Mouse (Mus musculus) heart, postnatal 0 days (tissue): ENCODE data around the gene Adra1b. TPM values are rescaled to one million over a fixed set of nuclear protein-coding genes. Genes with fewer than 3 reads are reported as not detected.
A peak's percentile ranks its signal among the peaks of the same experiment; 100 is the strongest.

Source experiments
- ATAC-seq: fragments of 200-750 bp; cut with Nextera tagmentation; 2 replicates; pipeline ENCODE4 v1.8.0; 2017; ENCODE audit warnings: low read depth, moderate number of reproducible peaks, moderate library complexity; ENCODE audit not compliant: insufficient read depth
- DNase-seq: peaks from one replicate; pipeline ENCODE4 v3.0.0-alpha.2; 2016; ENCODE audit warnings: low spot score
- H3K27ac ChIP-seq: fragments of 300-500 bp; sonication (generic); 2 replicates; pipeline ENCODE4 v1.5.1; 2014; ENCODE audit warnings: low read depth, mild to moderate bottlenecking
- H3K27me3 ChIP-seq: fragments of 300-500 bp; sonication (generic); 2 replicates; pipeline ENCODE4 v1.6.1; 2014; ENCODE audit warnings: low read length, mixed read lengths; ENCODE audit not compliant: control insufficient read depth, insufficient read depth
- H3K36me3 ChIP-seq: fragments of 300-500 bp; sonication (generic); replicated peaks from 2 replicates; pipeline ENCODE4 v1.6.1; 2014; ENCODE audit warnings: low read length, mixed read lengths; ENCODE audit not compliant: control insufficient read depth, insufficient read depth
- H3K4me1 ChIP-seq: fragments of 300-500 bp; sonication (generic); 2 replicates; pipeline ENCODE4 v1.6.1; 2014; ENCODE audit warnings: antibody characterized with exemption; ENCODE audit not compliant: control insufficient read depth, insufficient read depth
- H3K4me2 ChIP-seq: fragments of 300-500 bp; sonication (generic); 2 replicates; pipeline ENCODE4 v1.6.1; 2014; ENCODE audit warnings: low read depth, mild to moderate bottlenecking, low read length, moderate library complexity
- H3K4me3 ChIP-seq: fragments of 300-500 bp; sonication (generic); 2 replicates; pipeline ENCODE4 v1.5.1; 2014; ENCODE audit warnings: low read depth, low read length
- H3K9ac ChIP-seq: fragments of 300-500 bp; sonication (generic); replicated peaks from 2 replicates; pipeline ENCODE4 v1.6.1; 2014; ENCODE audit warnings: low read depth, low read length, mixed read lengths
- H3K9me3 ChIP-seq: fragments of 300-500 bp; sonication (generic); replicated peaks from 2 replicates; pipeline ENCODE4 v1.6.1; 2016; ENCODE audit warnings: low read length; ENCODE audit not compliant: control insufficient read depth
- CTCF ChIP-seq: IDR thresholded peaks from 2 replicates; pipeline ENCODE4 v1.5.1; 2016; ENCODE audit warnings: antibody characterized with exemption, control low read depth, low read depth
- EP300 ChIP-seq: IDR thresholded peaks from 2 replicates; pipeline ENCODE4 v1.6.1; 2016; ENCODE audit warnings: antibody characterized with exemption, low read depth
- WGBS: fragments of 180-500 bp; shearing (Covaris S2); extraction: QIAGEN DNeasy Blood & Tissue Kit; methylation state at CpG from one replicate; pipeline ENCODE4 v1.1.7; 2014; 5-methylcytosine and 5-hydroxymethylcytosine counted together
- polyA plus RNA-seq: library from polyadenylated mRNA; unstranded; fragments of >200 nt; fragmentation: Nextera tagmentation; extraction: Ambion mirVana; gene quantifications from 2 replicates; pipeline ENCODE4 v1.2.1, GENCODE M21; 2015
- total RNA-seq: library from RNA; depleted of rRNA; stranded (reverse); fragments of >200 nt; gene quantifications from 2 replicates; pipeline ENCODE4 v1.2.3, GENCODE M21; 2014; ENCODE audit warnings: low replicate concordance

Adra1b gene
- total and polyA plus RNA-seq, 2 experiments from 2014 or later = 24.5 to 56.4 TPM

DNA sequence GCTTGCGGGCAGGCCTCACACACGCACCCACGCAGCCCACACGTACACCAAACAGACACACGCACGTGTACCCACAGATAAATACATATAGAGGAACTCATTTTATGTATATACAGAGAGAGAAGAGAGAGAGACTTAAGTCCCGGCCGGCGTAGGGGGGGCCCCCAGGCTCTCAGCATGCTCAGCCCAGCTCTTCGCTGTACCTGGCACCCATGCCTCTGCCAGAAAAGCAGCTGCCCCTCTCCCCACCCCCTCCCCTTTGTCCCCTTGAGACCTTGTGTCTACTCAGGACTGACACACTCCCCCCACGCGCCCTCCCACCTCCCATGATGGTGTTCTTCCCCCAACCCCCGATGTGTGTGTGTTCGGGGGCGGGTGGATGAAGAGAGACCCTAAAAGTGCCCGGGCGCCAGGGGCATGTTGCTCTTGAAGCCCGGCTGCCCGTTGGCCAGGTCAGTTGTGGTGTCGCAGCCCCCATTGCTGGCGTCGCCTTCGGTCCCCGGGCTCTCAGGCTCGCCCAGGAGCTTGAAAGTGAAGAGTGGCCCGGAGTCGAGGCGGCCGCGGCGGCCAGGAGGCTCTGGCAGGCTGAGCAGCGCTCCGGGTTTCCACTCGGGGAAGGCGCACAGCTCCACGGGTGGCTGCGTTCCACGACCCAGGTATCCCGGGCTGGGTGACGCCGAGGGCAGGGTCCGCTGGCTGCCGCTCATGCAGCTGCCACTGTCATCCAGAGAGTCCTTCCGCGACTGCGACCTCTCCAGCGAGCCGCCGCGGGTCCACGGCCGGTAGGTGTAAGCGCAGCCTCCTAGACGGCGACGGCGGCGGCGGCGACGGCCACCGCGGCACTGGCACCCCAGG, 125.3 kb downstream of the Adra1b start:
- DNase-seq (no peak), ATAC-seq (peak; percentile 66)
- 16% methylated on average over 62 of the region's 63 CpGs for WGBS
- Histone ChIP-seq H3K9me3 (no peaks in the 10 kb centered on the region), H3K36me3 (no peaks in the 10 kb centered on the region), H3K4me2 (peak overlapping the region; percentile 58), H3K27me3 (peaks cover 13% of the 10 kb centered on the region), H3K27ac (no peak overlapping the region), H3K4me1 (no peaks in the 10 kb centered on the region), H3K9ac (0 out of 2 replicates have a peak overlapping the region, but pooled peaks have one; percentile 36), H3K4me3 (peak overlapping the region; percentile 44)
- TF ChIP-seq EP300 (no peak), CTCF (no peak)

DNA sequence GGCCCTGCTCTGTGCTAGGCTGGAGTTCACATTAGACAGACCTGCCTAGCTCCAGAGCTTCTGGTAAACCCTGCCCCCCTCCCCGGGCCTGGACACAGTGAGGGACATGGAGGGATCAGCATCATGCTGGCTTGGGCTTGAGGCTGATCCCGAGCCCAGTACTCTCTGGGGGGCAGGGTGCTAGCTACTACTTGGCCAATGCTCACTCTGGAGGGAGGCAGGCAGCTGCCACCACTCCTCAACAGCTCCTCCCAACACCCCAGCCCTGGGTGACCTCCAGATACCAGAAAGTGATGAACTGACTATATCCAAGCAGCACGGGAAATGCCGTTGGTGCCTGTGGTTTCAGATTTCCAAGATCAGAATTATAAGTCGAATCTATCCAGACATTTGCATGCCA, 127.3 kb downstream of the Adra1b start:
- ATAC-seq = peak; percentile 26; the same call in 1 of the 2 replicates

DNA sequence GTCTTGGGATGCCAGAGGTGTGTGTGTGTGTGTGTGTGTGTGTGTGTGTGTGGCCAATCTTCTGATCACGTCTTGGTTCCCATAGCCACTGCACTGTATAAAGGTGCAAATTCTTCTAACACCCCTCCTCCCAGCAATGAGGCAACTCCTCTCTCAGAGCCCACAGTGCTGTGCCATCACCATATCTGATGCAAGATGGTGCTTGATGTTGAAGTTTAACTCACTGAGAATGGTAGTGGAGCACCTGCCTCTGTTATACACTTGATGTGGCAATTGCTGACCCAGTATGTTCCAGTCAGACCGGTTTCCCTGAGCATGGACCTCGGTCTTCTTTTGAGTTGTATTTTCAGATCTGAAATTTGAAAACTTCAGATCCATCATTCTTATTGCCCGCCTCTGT, 130.9 kb downstream of the Adra1b start:
- H3K27ac ChIP-seq = no peak overlapping the region
- WGBS = 86% methylated on average over 4 of the region's 4 CpGs
- H3K9me3 ChIP-seq = no peaks in the 10 kb centered on the region
- no peaks in the 10 kb centered on the region for H3K4me1 ChIP-seq
- 0 out of 2 replicates have a peak, but pooled peaks cover under 1% of the 10 kb centered on the region for H3K27me3 ChIP-seq
- no peak overlapping the region for H3K4me2 ChIP-seq
- no peak overlapping the region for H3K4me3 ChIP-seq
- DNase-seq = no peak
- H3K36me3 ChIP-seq = no peaks in the 10 kb centered on the region
- TF ChIP-seq CTCF = no peak
- no peak for TF ChIP-seq EP300
- H3K9ac ChIP-seq = no peak overlapping the region
- no peak for ATAC-seq

More for the DNA sequence above, 127.3 kb downstream of the Adra1b start:
- no peak for DNase-seq
- no peak overlapping the region for H3K9ac ChIP-seq
- WGBS = 32% methylated on average over 5 of the region's 5 CpGs
- no peak overlapping the region for H3K4me3 ChIP-seq
- H3K9me3 ChIP-seq = no peaks in the 10 kb centered on the region
- no peaks in the 10 kb centered on the region for H3K4me1 ChIP-seq
- peaks cover 13% of the 10 kb centered on the region for H3K27me3 ChIP-seq
- H3K27ac ChIP-seq = no peak overlapping the region
- H3K36me3 ChIP-seq = no peaks in the 10 kb centered on the region
- TF ChIP-seq CTCF (no peak), EP300 (no peak)
- H3K4me2 ChIP-seq = no peak overlapping the region

DNA sequence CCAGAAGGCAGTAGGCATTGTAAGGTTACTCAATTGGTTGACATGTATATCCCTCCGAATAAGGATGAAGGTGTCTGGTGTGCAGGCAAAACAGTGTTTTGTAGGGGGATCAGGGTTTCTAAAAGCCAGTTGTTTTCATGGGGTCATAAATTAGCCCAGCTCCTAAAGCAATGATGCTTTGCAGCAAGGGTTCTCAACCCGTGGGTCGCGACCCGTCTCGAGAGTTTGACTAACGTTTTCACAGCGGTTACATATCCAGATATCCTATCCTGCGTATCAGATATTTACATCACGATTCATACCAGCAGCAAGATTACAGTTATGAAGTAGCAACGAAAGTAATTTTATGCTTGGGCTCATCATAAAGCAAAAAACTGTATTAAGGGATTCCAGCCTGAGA, 133.3 kb downstream of the Adra1b start:
- Histone ChIP-seq H3K4me3 (no peak overlapping the region), H3K9me3 (no peaks in the 10 kb centered on the region), H3K9ac (no peak overlapping the region), H3K27ac (no peak overlapping the region), H3K4me2 (peak overlapping the region; percentile 61; the same call in 1 of the 2 replicates), H3K27me3 (no peaks in the 10 kb centered on the region), H3K4me1 (no peaks in the 10 kb centered on the region), H3K36me3 (no peaks in the 10 kb centered on the region)
- no peak for TF ChIP-seq EP300
- no peak for TF ChIP-seq CTCF
- ATAC-seq (no peak), DNase-seq (no peak)
- 66% methylated on average over 11 of the region's 11 CpGs for WGBS

DNA sequence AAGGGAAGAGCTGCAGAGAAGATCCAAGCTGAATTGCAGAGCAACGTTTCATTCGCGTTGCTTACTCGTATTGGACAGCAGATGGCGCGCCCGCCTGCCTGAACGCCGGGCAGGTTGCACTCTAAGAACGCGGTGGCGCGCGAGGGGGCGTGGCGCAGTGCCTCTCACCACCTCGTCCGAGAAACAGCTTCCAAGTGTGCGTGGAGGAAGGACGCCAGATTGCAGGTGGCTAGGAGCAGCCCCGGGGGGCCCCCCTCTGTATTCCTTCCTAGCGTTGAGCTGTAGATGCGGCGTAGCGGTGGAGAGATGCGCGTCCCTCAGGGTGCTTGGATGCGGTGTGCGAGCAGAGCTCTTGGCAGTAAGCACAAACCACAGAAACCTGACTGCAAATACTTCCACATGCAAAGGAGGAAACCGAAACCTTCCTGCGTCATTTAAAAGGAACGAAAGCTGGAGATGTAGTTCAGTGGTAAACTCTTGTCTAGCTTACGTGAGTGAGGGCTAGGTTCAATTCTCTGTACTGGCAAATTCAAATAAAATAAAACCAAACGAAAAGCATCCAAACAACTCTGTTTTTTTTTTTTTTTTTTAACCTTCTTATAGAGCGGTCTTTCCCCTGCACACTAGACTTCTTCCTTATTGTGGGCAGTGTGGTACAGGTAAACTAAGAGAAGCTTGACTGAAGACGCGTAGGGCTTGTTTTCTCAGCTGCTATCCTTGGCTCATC, 133.9 kb downstream of the Adra1b start:
- no peak overlapping the region for H3K27ac ChIP-seq
- no peaks in the 10 kb centered on the region for H3K4me1 ChIP-seq
- H3K27me3 ChIP-seq = no peaks in the 10 kb centered on the region
- 6% methylated on average over 37 of the region's 37 CpGs for WGBS
- no peak for TF ChIP-seq EP300
- TF ChIP-seq CTCF = peak; percentile 93
- no peaks in the 10 kb centered on the region for H3K36me3 ChIP-seq
- DNase-seq = peak; percentile 86
- no peaks in the 10 kb centered on the region for H3K9me3 ChIP-seq
- no peak overlapping the region for H3K9ac ChIP-seq
- H3K4me2 ChIP-seq = peak overlapping the region; percentile 61
- H3K4me3 ChIP-seq = peak overlapping the region; percentile 45
- ATAC-seq = peak; percentile 80
